Mouse (Mus musculus): ENCODE measurements around the gene Zfp664.

The Zfp664 gene

DNA sequence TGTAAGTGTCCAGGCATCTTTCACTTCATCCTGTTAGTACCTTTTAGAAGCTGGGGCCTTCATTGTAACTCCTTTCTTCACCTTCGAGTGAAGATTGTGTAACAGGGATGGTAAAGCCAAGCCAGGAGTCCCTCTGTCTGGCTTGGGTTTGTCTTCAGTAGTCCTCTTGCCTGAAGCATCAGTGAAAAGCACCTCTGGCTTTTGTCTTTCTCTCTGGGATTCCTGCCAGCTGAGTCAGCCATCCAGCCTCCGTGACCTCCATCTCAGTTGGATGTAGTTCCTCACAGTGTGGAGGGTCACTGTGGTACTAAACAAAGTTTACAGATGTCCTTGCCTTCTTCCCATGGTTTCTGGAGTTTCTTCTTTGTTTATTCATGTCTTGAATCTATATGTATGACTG lies 9.5 kb downstream of the Zfp664 start:
- DNase-seq (ENCODE audit: low spot score in 2 of 2) = no peak

DNA sequence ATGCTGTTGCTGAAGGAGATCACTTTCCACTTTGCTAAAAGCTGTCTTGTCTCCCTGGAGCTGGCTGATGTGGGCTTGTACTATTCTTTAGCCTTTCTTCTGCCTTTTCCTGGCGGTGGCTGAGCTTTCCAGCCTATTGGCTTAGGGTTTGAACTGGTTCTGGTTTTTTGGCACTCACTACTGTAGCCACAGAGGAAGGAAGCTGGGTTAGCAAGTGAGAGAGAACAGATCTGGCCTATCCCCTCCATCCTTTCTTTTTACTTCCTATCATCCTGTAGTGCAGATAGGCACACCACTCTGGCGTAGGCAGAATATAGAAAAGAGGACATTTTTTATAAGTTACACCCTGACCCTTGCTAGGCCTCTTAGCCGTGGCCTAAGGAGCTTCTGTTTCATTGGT lies 10.6 kb downstream of the Zfp664 start:
- DNase-seq (ENCODE audit: low spot score in 2 of 2) = no peak

DNA sequence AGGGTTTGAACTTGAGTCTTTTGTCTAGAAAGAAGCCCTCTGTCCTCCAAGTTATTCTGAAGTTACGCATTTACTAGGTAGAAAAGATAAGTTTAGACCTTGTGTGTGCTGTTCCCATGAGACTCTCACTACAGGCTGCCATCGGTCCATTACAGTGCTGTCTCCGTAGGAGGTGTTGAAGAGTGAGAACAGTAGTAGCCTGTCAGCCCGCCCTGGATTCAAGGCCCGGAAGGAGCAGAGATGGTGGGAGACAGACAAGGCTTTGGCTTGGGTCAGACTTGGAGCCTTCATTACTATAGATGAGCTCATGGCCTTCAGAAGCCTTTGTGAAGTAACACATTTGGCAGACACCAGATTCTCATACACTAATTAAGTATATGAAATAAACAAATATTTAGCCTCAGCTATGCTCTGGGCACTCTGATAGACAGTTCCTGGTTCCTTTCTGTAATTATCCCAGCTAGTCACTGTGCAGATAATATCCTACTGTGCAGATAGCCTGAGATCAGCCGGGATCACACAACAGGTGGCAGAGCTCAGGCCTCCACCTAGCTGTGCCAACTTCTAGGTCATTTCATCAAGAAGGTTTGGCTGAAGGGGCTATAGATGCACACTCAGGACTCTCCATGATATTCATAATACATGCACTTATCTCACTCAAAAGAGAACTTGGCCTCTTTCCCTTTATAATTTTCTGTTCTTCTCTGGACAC lies 11.6 kb downstream of the Zfp664 start:
- DNase-seq (ENCODE audit: low spot score in 2 of 2) = no peak

DNA sequence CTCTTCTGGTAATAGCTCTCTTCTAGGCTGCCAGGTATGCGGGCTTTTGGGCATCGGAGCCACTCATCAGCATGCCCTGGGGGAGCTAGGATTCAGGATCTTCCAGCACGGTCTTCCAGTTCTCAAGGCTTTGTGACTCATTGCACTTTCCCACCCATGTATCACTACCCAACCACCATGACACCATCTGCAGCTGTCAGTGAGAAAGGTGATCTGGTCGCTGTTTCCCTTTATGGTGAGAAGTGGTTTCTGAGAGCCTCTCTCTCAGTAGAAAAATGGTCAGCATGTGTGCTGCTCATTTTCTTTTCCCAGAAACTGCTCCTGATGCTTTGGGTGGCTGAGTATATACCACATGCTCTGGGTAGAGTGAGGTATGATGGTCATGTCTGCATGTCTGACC lies 16.8 kb downstream of the Zfp664 start:
- no peak for DNase-seq (ENCODE audit: low spot score in 2 of 2)

DNA sequence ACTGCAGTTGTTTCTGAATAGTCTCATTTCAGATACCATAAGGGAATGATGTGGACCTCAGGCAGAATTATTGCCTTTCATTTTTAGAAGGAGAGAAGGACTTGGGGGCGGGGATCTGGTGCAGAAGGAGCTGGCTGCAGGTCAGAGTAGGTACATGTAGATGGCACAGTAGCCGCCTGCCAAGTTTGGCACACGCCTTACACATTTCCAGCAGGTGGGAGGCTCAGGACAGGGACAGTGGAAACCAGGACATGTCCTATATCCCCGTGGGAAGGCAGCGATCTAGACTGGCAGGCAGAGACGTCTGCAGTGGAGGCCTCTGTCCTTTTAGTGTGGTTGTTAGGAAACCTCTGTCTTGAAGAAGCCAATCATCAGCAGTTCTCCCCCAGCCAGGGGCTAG lies 17.3 kb downstream of the Zfp664 start:
- no peak for DNase-seq (ENCODE audit: low spot score in 2 of 2)

DNA sequence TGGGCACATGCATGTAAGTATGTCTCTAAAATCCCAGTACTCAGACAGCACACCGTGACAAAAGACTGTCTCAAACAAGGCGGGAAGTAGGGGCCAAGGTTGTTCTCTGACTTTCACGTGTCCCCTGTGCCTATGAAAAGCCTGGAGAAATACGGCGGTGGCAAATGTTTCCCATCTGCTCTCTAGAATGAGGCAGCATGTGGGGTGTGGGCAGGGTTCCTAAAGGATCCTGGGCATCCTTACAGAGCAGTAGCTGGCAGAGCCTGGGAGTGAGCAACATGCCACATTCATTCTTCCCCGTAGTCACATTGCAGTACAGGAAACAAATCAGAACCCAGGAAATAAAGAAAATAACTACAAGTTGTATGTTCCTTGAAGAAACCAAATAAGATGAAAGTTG lies 21.4 kb downstream of the Zfp664 start:
- DNase-seq (ENCODE audit: low spot score in 2 of 2) = peak; percentile 74 to 82

DNA sequence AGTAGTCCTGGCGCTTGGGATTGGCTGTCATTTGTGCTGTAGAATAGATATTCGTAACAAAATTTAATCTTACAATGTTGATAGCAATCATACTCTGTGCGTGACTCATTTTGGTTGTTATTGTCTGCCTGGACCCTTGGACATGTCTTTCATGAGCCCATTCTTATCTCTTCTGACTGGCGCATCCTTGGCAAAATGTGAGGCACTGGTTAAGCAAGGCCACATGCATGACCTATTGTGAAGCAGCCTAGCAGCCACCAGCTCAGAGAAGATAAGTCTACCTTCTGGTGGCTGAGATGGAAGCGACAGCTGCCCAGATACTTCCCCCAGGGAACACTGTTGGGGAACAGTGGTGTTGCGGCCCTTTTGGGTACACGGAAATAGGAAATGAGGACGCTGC lies 26.2 kb downstream of the Zfp664 start:
- no peak for DNase-seq (ENCODE audit: low spot score in 2 of 2)

DNA sequence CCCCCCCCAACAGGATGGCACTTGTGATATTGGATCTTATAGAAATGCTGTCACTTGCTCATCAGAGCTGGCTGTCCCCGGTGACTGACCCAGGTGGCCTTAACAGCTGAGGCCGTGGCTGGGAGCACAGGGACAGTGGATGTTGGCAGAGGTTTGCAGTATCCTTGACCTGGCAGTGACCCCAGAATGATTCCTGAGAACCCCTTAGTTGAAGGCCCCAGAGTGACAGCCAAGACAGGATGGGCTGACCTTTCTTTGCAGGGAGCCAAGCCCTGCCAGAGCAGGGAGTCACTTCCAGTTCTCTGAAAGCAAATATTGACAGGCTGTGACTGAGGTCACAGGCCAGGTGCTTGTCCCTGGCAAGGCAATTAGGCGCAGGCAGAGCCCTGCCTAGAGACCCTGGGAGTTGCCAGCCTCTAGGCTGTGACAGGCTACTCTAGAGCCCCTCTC lies 29.5 kb downstream of the Zfp664 start:
- DNase-seq (ENCODE audit: low spot score in 2 of 2) = no peak

DNA sequence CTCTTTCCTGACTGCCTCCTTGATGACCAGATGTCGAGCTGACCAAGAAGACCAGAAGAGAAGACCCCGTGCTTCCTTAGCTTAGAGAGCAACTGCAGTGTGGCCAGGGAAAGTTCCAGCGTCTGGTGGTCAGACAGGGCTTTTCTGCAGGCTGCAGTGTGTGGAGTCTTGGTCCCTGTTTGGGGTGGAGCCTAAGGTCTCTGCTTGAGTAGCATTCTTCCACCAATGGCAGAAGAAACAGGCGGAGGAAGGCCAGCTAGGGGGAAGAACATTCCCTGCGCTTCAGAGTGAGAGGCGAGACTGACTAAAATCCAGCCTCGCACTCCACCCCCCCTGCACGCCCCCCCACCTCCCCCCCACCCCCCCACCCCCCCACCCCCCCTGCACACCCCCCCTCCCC lies 33.6 kb downstream of the Zfp664 start:
- DNase-seq (ENCODE audit: low spot score in 2 of 2) = no peak

DNA sequence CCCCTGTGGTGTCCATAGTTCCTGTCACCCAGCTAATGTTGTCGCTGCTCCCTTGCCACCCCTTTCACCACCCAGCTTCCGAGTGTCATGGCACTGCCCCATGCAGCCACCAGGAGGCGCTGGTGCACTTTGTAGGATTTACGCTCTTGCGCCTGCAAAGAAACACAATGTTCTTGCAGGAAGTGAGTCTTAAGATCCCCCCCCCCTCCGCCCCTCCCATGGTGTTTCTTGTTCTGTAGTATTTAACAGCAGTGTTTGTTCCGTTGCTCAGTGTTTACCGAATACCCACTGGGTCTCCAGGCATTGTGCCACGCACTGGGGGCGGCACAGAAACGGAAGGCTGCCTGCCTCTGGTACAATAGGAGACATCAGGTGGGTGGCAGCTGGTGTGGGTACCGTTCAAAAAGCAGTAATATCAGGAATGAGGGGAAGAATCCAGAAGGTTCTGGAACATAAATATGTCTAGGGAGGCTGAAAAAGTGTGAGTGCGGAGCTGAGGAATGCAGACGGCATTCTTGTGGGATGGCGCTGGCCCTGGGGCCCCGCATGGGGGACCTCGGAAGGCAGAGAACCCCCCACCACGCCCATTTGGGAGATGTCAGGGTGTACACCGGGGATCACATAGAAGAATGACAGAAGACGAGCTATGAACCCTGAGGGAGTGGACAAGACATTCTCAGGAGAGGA lies 37.6 kb downstream of the Zfp664 start:
- peak; percentile 85 to 89 for DNase-seq (ENCODE audit: low spot score in 2 of 2)

DNA sequence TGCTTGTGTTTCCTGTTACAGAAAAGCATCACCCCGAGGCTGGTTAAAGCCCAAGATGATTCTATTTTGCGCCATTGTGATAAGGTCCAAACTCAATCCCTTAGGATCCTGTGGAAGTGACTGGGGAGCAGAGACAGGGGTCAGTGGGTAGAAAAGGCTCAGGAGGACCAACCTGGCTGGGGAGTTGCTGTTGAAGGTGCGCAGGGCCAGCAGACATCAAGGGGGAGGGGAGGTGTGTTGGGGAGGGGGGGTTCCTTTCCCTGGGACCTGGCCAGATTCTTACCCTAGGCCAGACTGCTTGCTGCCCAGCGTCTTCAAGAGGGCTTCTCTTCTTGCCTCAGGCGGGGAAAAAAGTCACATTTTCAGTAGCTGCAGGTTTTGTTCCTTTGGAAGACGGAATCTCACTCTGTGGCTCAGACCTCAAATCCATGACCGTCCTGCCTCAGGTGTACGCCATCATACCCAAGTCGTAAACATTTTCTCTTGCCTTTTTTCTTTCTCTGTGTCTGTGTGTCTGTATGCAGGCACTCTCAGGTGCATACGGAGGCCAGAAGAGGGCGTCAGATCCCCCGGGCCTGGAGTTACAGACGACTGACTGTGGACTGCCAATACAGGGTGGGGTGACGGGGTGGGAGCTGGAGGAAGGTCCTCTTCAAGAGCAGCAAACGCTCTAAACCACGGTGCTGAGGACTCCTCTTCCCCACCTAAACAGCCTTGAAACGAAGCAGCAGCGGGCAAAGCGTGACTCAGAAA lies 38.4 kb downstream of the Zfp664 start:
- DNase-seq (ENCODE audit: low spot score in 2 of 2) = no peak

DNA sequence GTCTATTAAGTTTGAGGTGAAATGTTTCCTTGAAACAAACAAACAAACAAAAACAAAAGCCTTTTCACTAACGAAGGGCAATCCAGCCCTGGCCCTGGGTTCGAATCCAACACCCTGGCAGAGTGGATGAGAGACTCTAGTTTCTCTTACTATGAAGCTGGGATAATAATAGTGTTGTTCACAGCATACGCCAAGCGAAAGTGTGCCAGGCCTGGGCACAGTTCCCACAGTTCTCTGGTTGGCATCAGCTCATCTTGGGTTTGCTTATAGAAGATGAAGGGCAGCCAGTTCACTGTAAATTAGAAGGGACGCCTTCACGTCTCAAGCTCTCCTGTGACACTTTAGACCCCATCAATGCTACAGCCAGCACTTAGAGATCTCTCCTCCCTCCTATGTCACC lies 39.2 kb downstream of the Zfp664 start:
- DNase-seq (ENCODE audit: low spot score in 2 of 2) = peak; percentile 83 to 84

DNA sequence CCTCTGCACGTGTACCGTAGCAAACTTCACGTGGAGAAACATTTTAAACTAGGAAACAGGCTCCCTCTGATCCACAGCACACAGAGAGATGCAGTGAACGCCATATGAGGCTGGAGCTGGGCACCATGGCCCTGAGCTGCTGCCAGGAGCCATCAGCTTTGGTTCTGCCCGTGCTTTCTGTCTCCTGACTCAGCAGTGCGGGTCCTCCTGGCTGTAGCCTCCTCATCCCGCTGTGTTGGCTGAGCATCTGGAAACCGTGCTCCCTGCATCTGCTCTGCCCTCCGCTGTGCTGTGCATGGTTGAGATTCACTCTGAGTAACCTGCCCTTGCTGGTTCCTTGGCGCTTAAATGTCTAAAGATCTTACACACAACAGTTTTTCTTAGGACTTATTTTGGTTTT lies 39.7 kb downstream of the Zfp664 start:
- DNase-seq (ENCODE audit: low spot score in 2 of 2) = peak; percentile 49 to 60

DNA sequence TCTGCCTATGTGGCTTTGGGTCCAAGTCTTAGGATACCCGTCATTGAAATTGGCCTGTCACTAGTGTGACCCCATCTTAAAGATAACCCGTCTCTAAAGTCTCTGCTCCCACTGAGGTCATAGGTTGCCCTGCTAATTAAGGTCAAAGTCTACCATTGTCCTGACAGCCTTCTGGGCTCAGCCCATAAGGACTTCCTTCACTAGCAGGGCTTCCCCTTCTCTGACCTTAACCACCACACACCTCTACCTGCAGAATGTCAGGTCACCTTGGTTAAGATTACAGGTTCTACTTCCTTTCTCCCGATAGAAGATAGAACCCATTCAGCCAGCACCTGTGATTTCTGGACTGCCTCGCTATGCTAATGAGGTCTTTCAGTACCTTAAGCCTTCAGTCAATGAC lies 41.4 kb downstream of the Zfp664 start:
- no peak for DNase-seq (ENCODE audit: low spot score in 2 of 2)

DNA sequence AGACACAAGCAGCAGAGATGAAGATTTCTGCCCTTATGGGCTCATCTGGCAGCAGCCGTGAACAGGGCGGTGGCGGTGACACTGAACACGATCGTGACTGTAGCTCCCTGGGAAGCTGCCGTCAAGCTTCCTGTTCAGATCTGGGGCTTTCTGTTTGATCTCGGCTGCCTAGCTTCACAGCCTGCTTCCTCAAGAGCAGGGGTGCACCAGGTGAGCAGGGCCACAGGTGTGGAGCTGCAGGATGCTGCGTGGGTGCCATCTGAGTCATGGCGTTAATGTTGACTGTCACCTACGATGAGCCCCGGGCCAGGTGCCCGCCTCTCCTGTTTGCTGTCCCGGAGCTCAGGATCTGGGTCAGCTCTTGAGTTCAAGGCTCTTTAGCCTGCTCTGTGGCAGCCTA lies 44.4 kb downstream of the Zfp664 start:
- DNase-seq (ENCODE audit: low spot score in 2 of 2) = no peak

DNA sequence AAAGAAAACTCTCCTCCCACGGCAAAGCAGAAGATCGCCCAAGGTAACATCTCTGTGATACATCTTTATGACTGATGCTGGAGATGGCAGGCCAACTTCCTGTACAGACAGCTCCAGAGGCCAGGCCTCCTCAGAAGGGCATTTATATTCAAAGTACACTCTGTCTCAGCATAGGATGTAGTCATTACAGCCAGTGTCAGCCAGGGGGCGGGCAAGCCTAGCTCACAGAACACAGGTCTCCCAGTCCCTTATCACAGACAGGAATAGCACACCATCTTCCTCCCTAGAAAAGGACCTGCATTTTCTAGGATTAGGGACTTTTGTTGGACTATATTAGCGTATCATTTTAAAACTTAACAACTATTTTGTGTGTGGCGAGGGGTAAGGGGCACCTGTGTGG lies 46.4 kb downstream of the Zfp664 start:
- peak; percentile 91 to 92 for DNase-seq (ENCODE audit: low spot score in 2 of 2)

DNA sequence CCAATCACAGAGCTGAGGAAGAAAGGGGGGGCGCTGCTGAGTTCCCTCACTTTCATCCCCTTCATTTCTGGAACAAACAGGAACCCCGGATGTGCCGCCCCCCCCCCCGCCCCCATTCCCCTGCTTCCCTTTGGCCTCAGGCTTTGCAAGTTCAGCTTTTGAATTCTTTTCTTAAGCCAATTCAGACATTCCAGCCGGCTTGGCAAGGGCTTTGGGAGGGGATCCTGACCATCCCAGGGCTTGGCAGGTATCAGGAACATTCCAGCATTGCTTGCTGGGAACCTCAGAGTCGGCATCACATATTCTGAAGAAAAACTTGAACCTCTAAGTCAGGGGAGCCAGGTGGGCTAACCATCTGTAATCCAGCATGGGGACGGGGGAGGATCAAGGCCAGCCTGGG lies 49.8 kb downstream of the Zfp664 start:
- no peak for DNase-seq (ENCODE audit: low spot score in 2 of 2)

DNA sequence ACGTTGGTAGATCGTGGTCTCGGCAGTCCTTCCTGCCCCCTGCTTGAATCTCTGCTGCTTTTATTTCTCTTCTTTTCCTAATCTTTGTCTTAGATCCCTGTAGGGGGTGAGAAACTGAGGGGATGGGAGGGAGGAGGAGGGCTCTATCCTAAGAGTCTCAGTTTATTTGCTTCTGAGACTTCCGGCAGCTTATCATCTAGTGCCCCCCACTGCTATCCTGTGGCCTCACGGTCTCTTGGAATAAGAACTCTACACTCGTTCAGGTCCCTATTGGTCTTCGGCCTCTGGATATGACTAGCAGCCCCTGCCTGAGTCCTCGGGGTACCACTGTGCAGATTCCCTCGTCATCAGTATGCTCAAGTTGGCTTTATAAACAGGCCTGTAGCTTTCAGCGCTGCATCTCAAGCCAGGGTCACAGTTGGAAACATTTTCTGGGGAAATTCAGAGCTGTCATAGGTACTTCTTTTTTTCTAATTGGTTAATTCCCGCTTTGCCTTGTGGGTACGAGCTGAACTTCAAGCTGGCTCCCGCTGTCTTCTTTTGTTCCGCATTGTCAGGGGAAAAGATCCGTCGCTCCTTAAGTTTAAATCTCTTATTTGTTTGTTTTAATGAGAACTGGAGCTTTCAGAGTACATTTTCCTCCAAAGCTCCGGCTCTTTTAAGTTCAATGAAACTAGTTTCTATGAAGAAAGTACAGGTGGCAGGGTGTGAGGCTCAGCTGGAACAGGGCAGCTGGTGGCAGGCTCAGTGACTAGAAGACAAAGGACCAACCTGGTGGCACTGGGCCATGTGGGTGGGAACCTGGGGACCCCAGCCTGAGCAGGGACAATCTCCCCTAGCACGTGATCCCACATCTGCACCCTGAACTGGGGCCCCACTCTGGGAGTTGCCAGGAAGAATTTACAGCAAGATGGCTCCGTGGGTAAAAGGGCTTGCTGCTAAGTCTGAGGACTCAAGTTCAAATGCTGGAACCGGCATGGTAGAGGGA lies 50.7 kb downstream of the Zfp664 start:
- DNase-seq (ENCODE audit: low spot score in 2 of 2) = no peak

DNA sequence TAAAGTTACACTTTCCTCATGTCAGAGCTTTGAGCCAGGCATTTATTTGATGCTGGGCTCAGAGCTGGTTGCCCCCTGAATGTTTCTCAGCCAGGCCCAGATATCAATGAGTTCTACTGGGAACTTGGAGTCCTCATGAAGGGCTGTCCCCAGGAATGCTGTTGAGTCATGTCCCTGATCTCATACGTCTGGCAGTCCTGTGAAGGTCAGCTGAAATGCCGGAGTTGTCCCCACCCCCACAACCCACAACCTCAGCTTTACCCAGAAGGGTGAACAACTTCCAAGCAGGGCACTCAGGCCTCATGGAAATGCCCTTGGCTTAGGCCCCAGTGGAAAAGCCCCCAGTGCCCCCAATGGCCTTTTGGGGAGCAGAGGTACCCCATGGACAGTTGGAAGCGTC lies 57.3 kb downstream of the Zfp664 start:
- no peak for DNase-seq (ENCODE audit: low spot score in 2 of 2)

DNA sequence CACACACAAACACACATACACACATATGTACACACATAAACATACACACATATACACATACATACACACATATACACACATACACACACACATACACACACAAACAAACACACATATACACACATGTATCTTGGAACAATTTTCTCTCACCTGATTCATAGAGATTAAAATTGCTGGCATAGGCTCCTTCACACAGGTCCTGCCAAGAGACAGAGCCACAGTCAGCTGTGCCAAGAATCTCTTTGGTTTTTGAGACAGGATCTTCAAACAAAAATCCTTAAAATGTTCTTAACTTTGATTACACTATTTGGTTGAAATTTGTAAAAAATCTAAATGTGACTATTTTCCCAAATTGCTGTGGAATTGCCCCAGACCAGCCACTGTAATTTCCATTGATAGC lies 58.9 kb downstream of the Zfp664 start:
- DNase-seq (ENCODE audit: low spot score in 2 of 2) = no peak
